Mouse (Mus musculus) heart, embryonic 12.5 days (tissue): ENCODE results near the gene Wwc2. TPM values are rescaled to one million over a fixed set of nuclear protein-coding genes. Genes with fewer than 3 reads are reported as not detected.

Source experiments
- ATAC-seq: fragments of 200-750 bp; cut with Nextera tagmentation; 2 replicates; pipeline ENCODE4 v1.8.0; 2017; ENCODE audit warnings: moderate TSS enrichment, moderate library complexity; ENCODE audit not compliant: insufficient number of reproducible peaks, low FRiP score
- H3K27ac ChIP-seq: fragments of 300-500 bp; sonication (generic); 2 replicates; pipeline ENCODE4 v1.5.1; 2016; ENCODE audit warnings: mild to moderate bottlenecking, moderate library complexity; ENCODE audit not compliant: poor library complexity, severe bottlenecking
- H3K27me3 ChIP-seq: fragments of 300-500 bp; sonication (generic); replicated peaks from 2 replicates; pipeline ENCODE4 v1.6.1; 2016; ENCODE audit warnings: mild to moderate bottlenecking, moderate library complexity
- H3K36me3 ChIP-seq: fragments of 300-500 bp; sonication (generic); 2 replicates; pipeline ENCODE4 v1.6.1; 2016; ENCODE audit warnings: mild to moderate bottlenecking, moderate library complexity
- H3K4me1 ChIP-seq: fragments of 300-500 bp; sonication (generic); replicated peaks from 2 replicates; pipeline ENCODE4 v1.6.1; 2016; ENCODE audit warnings: mild to moderate bottlenecking
- H3K4me2 ChIP-seq: fragments of 300-500 bp; sonication (generic); 2 replicates; pipeline ENCODE4 v1.6.1; 2016; ENCODE audit warnings: mild to moderate bottlenecking, moderate library complexity
- H3K4me3 ChIP-seq: fragments of 300-500 bp; sonication (generic); 2 replicates; pipeline ENCODE4 v1.5.1; 2016; ENCODE audit warnings: mild to moderate bottlenecking
- H3K9ac ChIP-seq: fragments of 300-500 bp; sonication (generic); 2 replicates; pipeline ENCODE4 v1.6.1; 2016; ENCODE audit warnings: mild to moderate bottlenecking, moderate library complexity
- H3K9me3 ChIP-seq: fragments of 300-500 bp; sonication (generic); replicated peaks from 2 replicates; pipeline ENCODE4 v1.6.1; 2016; ENCODE audit warnings: mild to moderate bottlenecking, moderate library complexity
- WGBS: fragments of 180-500 bp; shearing (Covaris S2); methylation state at CpG from one replicate; pipeline ENCODE4 v1.1.7; 2016; 5-methylcytosine and 5-hydroxymethylcytosine counted together
- polyA plus RNA-seq: library from polyadenylated mRNA; unstranded; fragments of >200 nt; fragmentation: Nextera tagmentation; extraction: Ambion mirVana; gene quantifications from 2 replicates; pipeline ENCODE4 v1.2.1, GENCODE M21; 2016

Wwc2 gene
- polyA plus RNA-seq, 1 experiment from 2014 or later, result 22.1 TPM

GRCm38 (mm10) chr8:47821843-47822242 is 168.9 kb downstream of the Wwc2 start, which contains the start of gene Cldn24:
Gene Cldn24 (plus strand): TSS chr8:47822143.
- no peaks in the 10 kb centered on the region for H3K36me3 ChIP-seq
- no peak for ATAC-seq
- H3K4me3 ChIP-seq, result no peak within 1 kb of the TSS
- peaks cover 9% of the 10 kb centered on the region for H3K4me1 ChIP-seq
- 79% methylated on average over 6 of the region's 6 CpGs for WGBS
- H3K27me3 ChIP-seq, result no peaks in the 10 kb centered on the region
- H3K9me3 ChIP-seq, result 0 out of 2 replicates have a peak, but pooled peaks cover 3% of the 10 kb centered on the region
- no peak within 1 kb of the TSS for H3K4me2 ChIP-seq
- H3K9ac ChIP-seq, result no peak within 1 kb of the TSS
- H3K27ac ChIP-seq, result no peak within 1 kb of the TSS

GRCm38 (mm10) chr8:47820914-47821772 is 169.6 kb downstream of the Wwc2 start:
- H3K4me3 ChIP-seq, result no peak overlapping the region
- H3K27ac ChIP-seq, result no peak overlapping the region
- 81% methylated on average over 20 of the region's 20 CpGs for WGBS
- ATAC-seq, result no peak
- H3K4me1 ChIP-seq, result peaks cover 9% of the 10 kb centered on the region
- no peaks in the 10 kb centered on the region for H3K27me3 ChIP-seq
- H3K36me3 ChIP-seq, result no peaks in the 10 kb centered on the region
- H3K9ac ChIP-seq, result no peak overlapping the region
- H3K9me3 ChIP-seq, result 0 out of 2 replicates have a peak, but pooled peaks cover 3% of the 10 kb centered on the region
- H3K4me2 ChIP-seq, result no peak overlapping the region

GRCm38 (mm10) chr8:47819034-47819433 is 171.7 kb downstream of the Wwc2 start:
- Histone ChIP-seq H3K36me3 (no peaks in the 10 kb centered on the region), H3K27me3 (no peaks in the 10 kb centered on the region), H3K4me1 (no peaks in the 10 kb centered on the region), H3K9me3 (0 out of 2 replicates have a peak, but pooled peaks cover 3% of the 10 kb centered on the region), H3K4me2 (no peak overlapping the region), H3K4me3 (no peak overlapping the region), H3K9ac (no peak overlapping the region), H3K27ac (no peak overlapping the region)
- no peak for ATAC-seq
- WGBS, result 79% methylated on average over 8 of the region's 8 CpGs

- no peak for ATAC-seq
- Histone ChIP-seq H3K4me1 (peaks cover 10% of the 10 kb centered on the region), H3K4me3 (no peak overlapping the region), H3K36me3 (no peaks in the 10 kb centered on the region), H3K4me2 (no peak overlapping the region), H3K9ac (no peak overlapping the region), H3K27me3 (no peaks in the 10 kb centered on the region), H3K27ac (no peak overlapping the region), H3K9me3 (no peaks in the 10 kb centered on the region)
- WGBS, result 82% methylated on average over 12 of the region's 12 CpGs
Observed at GRCm38 (mm10) chr8:47811221-47811620, 179.5 kb downstream of the Wwc2 start.

- Histone ChIP-seq H3K36me3 (no peaks in the 10 kb centered on the region), H3K27me3 (no peaks in the 10 kb centered on the region), H3K9me3 (no peaks in the 10 kb centered on the region), H3K9ac (no peak overlapping the region), H3K4me2 (no peak overlapping the region), H3K27ac (no peak overlapping the region), H3K4me3 (no peak overlapping the region), H3K4me1 (peaks cover 10% of the 10 kb centered on the region)
- WGBS, result 72% methylated on average over 7 of the region's 7 CpGs
- ATAC-seq, result no peak
Observed at GRCm38 (mm10) chr8:47810666-47811015, 180.1 kb downstream of the Wwc2 start.

GRCm38 (mm10) chr8:47809970-47810665 is 180.6 kb downstream of the Wwc2 start:
- H3K9ac ChIP-seq, result no peak overlapping the region
- H3K27me3 ChIP-seq, result no peaks in the 10 kb centered on the region
- H3K4me1 ChIP-seq, result peaks cover 10% of the 10 kb centered on the region
- H3K4me3 ChIP-seq, result no peak overlapping the region
- no peaks in the 10 kb centered on the region for H3K9me3 ChIP-seq
- H3K27ac ChIP-seq, result peak overlapping the region; percentile 18; the same call in 1 of the 2 replicates
- WGBS, result 62% methylated on average over 14 of the region's 14 CpGs
- no peaks in the 10 kb centered on the region for H3K36me3 ChIP-seq
- ATAC-seq, result no peak
- no peak overlapping the region for H3K4me2 ChIP-seq

GRCm38 (mm10) chr8:47804262-47804661 is 186.5 kb downstream of the Wwc2 start:
- Histone ChIP-seq H3K36me3 (no peaks in the 10 kb centered on the region), H3K4me2 (no peak overlapping the region), H3K9ac (no peak overlapping the region), H3K4me1 (peaks cover 5% of the 10 kb centered on the region), H3K27ac (no peak overlapping the region), H3K9me3 (peaks cover 3% of the 10 kb centered on the region; the same call in 1 of the 2 replicates), H3K27me3 (no peaks in the 10 kb centered on the region), H3K4me3 (no peak overlapping the region)
- whole genome bisulfite sequencing, result 82% methylated on average over 1 of the region's 1 CpGs
- no peak for ATAC-seq

GRCm38 (mm10) chr8:47802349-47802748 is 188.4 kb downstream of the Wwc2 start:
- Histone ChIP-seq H3K9me3 (peaks cover 3% of the 10 kb centered on the region; the same call in 1 of the 2 replicates), H3K4me3 (no peak overlapping the region), H3K4me2 (no peak overlapping the region), H3K27me3 (no peaks in the 10 kb centered on the region), H3K4me1 (peaks cover 5% of the 10 kb centered on the region), H3K9ac (no peak overlapping the region), H3K27ac (no peak overlapping the region), H3K36me3 (no peaks in the 10 kb centered on the region)
- no peak for ATAC-seq
- WGBS, result 68% methylated on average over 2 of the region's 2 CpGs

- Histone ChIP-seq H3K9ac (no peak overlapping the region), H3K27ac (no peak overlapping the region), H3K4me1 (no peaks in the 10 kb centered on the region), H3K4me3 (no peak overlapping the region), H3K36me3 (no peaks in the 10 kb centered on the region), H3K9me3 (peaks cover 4% of the 10 kb centered on the region), H3K27me3 (no peaks in the 10 kb centered on the region), H3K4me2 (no peak overlapping the region)
- WGBS, result 59% methylated on average over 6 of the region's 6 CpGs
- no peak for ATAC-seq
Observed at GRCm38 (mm10) chr8:47799438-47799837, 191.3 kb downstream of the Wwc2 start.

- Histone ChIP-seq H3K36me3 (no peaks in the 10 kb centered on the region), H3K27me3 (no peaks in the 10 kb centered on the region), H3K4me3 (no peak overlapping the region), H3K9me3 (peaks cover 6% of the 10 kb centered on the region), H3K4me2 (no peak overlapping the region), H3K4me1 (peaks cover 8% of the 10 kb centered on the region; the same call in 1 of the 2 replicates), H3K27ac (no peak overlapping the region), H3K9ac (no peak overlapping the region)
- no peak for ATAC-seq
- 75% methylated on average over 9 of the region's 9 CpGs for WGBS
Observed at GRCm38 (mm10) chr8:47791986-47792385, 198.7 kb downstream of the Wwc2 start.

- no peaks in the 10 kb centered on the region for H3K27me3 ChIP-seq
- H3K4me1 ChIP-seq, result peaks cover 8% of the 10 kb centered on the region; the same call in 1 of the 2 replicates
- 40% methylated on average over 10 of the region's 10 CpGs for WGBS
- H3K27ac ChIP-seq, result no peak overlapping the region
- no peak for ATAC-seq
- H3K4me3 ChIP-seq, result no peak overlapping the region
- no peaks in the 10 kb centered on the region for H3K36me3 ChIP-seq
- H3K9ac ChIP-seq, result no peak overlapping the region
- peak overlapping the region; percentile 42 for H3K4me2 ChIP-seq
- 0 out of 2 replicates have a peak, but pooled peaks cover 4% of the 10 kb centered on the region for H3K9me3 ChIP-seq
Observed at GRCm38 (mm10) chr8:47787705-47788104, 203.0 kb downstream of the Wwc2 start.
